Mouse (Mus musculus) G1E (cell line): ENCODE results near the gene Brd9.

Experiments used
- CTCF ChIP-seq: IDR thresholded peaks from 2 replicates; pipeline ENCODE4 v1.5.1; 2012; ENCODE audit warnings: low read depth, low read length, inconsistent platforms, mixed read lengths
- GATA1 ChIP-seq: IDR thresholded peaks from 2 replicates; pipeline ENCODE4 v1.6.1; 2012; ENCODE audit warnings: borderline replicate concordance, low read length, inconsistent platforms, mixed read lengths

GRCm38 (mm10) chr13:74008948-74009718 lies 71.5 kb downstream of the Brd9 start, which contains the start of gene Tppp:
- TF ChIP-seq GATA1: no peak
- TF ChIP-seq CTCF: no peak
